Comparison of ENCODE assay signal across 12 mouse cellular contexts in the genomic region with DNA sequence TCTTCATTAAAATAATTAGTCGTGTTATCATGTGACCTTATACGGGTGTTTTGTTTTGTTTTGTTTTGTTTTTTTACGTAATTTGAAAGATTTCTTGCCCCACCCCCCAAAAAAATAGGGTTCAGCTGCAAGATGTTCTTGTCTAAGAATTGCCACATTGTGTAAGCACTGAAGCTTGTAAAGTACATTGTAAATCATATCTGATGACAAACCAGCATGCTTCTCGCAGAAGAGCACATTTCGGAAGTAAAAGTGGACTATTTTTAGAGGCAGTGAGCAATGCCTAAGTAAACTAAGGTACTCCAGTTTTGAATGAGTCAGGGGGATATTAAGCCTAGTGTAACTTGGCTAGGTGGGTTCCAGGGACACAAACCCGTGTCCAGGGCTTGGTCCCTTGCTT. TPM values are rescaled to one million over a fixed set of nuclear protein-coding genes. Genes with fewer than 3 reads are reported as not detected.
A peak's percentile ranks its signal among the peaks of the same experiment; 100 is the strongest.
DNase-seq lines count a peak whose midpoint lies in the region; ATAC-seq and TF ChIP-seq lines count a peak whose summit lies in the region.
"Had no signal": no experiment of that assay in that cellular context is flagged by ENCODE, and none has a peak within 500 bp of the region (broad histone marks: within the 10 kb centered on the region; RNA-seq: fewer than 3 reads in every experiment).

No protein-coding gene starts in this region.

- no peaks in the 10 kb centered on the region for H3K27me3 ChIP-seq in forebrain, embryonic 13.5 days
- no peaks in the 10 kb centered on the region for H3K27me3 ChIP-seq in forebrain, embryonic 15.5 days
- H3K27me3 ChIP-seq: forebrain, embryonic 12.5 days had no signal

- peak overlapping the region; percentile 29; the same call in 1 of the 2 replicates for H3K4me2 ChIP-seq in forebrain, embryonic 13.5 days
- H3K4me2 ChIP-seq in forebrain, embryonic 15.5 days (replicated peaks) = no peak overlapping the region
- H3K4me2 ChIP-seq: forebrain, embryonic 12.5 days; heart, embryonic 11.5 days had no signal

- no peaks in the 10 kb centered on the region for H3K9me3 ChIP-seq in forebrain, embryonic 13.5 days (replicated peaks)
- no peaks in the 10 kb centered on the region for H3K9me3 ChIP-seq in forebrain, embryonic 15.5 days
- H3K9me3 ChIP-seq: forebrain, embryonic 12.5 days had no signal

- no peak overlapping the region for H3K27ac ChIP-seq in forebrain, embryonic 13.5 days
- no peak overlapping the region for H3K27ac ChIP-seq in forebrain, embryonic 15.5 days (replicated peaks)
- no peak overlapping the region for H3K27ac ChIP-seq in left cerebral cortex, adult 2 months
- H3K27ac ChIP-seq: forebrain, embryonic 12.5 days; liver, embryonic 14.5 days had no signal

- H3K4me1 ChIP-seq in forebrain, embryonic 13.5 days = peaks cover 9% of the 10 kb centered on the region; the same call in 1 of the 2 replicates
- no peaks in the 10 kb centered on the region for H3K4me1 ChIP-seq in forebrain, embryonic 15.5 days
- H3K4me1 ChIP-seq: forebrain, embryonic 12.5 days had no signal

- H3K9ac ChIP-seq in forebrain, embryonic 13.5 days = no peak overlapping the region
- no peak overlapping the region for H3K9ac ChIP-seq in forebrain, embryonic 15.5 days (replicated peaks)
- H3K9ac ChIP-seq: forebrain, embryonic 12.5 days; liver, embryonic 14.5 days had no signal

- no peak for ATAC-seq in forebrain, embryonic 13.5 days
- no peak for ATAC-seq in forebrain, embryonic 15.5 days (replicated peaks)
- peak; percentile 26 for ATAC-seq in megakaryocyte, adult 5-6 weeks (ENCODE audit: poor library complexity, severe bottlenecking)

- no peak for TF ChIP-seq CTCF in left cerebral cortex, adult 2 months (IDR thresholded peaks at IDR 0.05)

- H3K36me3 ChIP-seq in forebrain, embryonic 13.5 days (ENCODE audit: poor library complexity, severe bottlenecking) = no peaks in the 10 kb centered on the region
- H3K36me3 ChIP-seq in forebrain, embryonic 15.5 days = no peaks in the 10 kb centered on the region
- H3K36me3 ChIP-seq: forebrain, embryonic 12.5 days had no signal

- WGBS in forebrain, embryonic 13.5 days = 68% methylated on average over 6 of the region's 6 CpGs
- WGBS in forebrain, embryonic 15.5 days = 64% methylated on average over 6 of the region's 6 CpGs

- intact Hi-C loops in left cerebral cortex, adult 2 months (cut with DNase I) = no loop called here
- intact Hi-C loops in left cerebral cortex, postnatal 36 days (cut with DNase I) = no loop called here

- DNase-seq in left cerebral cortex, adult 2 months (ENCODE audit: extremely low spot score in 1 of 2, low spot score in 2 of 2) = no peak
- DNase-seq in left cerebral cortex, postnatal 36 days (ENCODE audit: low spot score in 2 of 2) = no peak
- DNase-seq in NIH3T3 (ENCODE audit: low read depth) = peak; percentile 80
- no peak for DNase-seq in adrenal gland, postnatal 14 days
- no peak for DNase-seq in adrenal gland, postnatal 25 days
- DNase-seq: kidney, adult 11 months had no signal

- no peak overlapping the region for H3K4me3 ChIP-seq in forebrain, embryonic 13.5 days
- H3K4me3 ChIP-seq in forebrain, embryonic 15.5 days = no peak overlapping the region
- H3K4me3 ChIP-seq in left cerebral cortex, adult 2 months = peak overlapping the region; percentile 2; the same call in 1 of the 2 replicates
- H3K4me3 ChIP-seq: forebrain, embryonic 12.5 days had no signal

RNA-seq across cellular contexts. Expression of a gene that starts 15.7 kb away (rescaled TPM):
- 13.7 and 14.6 TPM in 2 replicates for polyA plus RNA-seq in forebrain, embryonic 13.5 days (2015; fragmentation: Nextera tagmentation; extraction: Ambion mirVana)
- polyA plus RNA-seq in forebrain, embryonic 15.5 days (2015; fragmentation: Nextera tagmentation; extraction: Ambion mirVana) = 10.6 and 13.4 TPM in 2 replicates
- total RNA-seq in left cerebral cortex, adult 2 months (2021) = 1 to 10 TPM; 8.4 to 8.6 TPM
- total RNA-seq in left cerebral cortex, postnatal 36 days (2021) = 10 to 100 TPM in 1 of 2 experiments, 1 to 10 TPM in 1; 9.1 to 11.3 TPM
- total RNA-seq in megakaryocyte, adult 5-6 weeks (2015) = 31.3 and 41.1 TPM in 2 replicates
- total RNA-seq in megakaryocyte, adult 5-6 weeks (2017) = 28.4 and 32.0 TPM in 2 replicates
- 57.7 and 65.3 TPM in 2 replicates for total RNA-seq in adrenal gland, postnatal 14 days (2021)
- 60.7 and 80.2 TPM in 2 replicates for total RNA-seq in adrenal gland, postnatal 25 days (2021)
